Mouse (Mus musculus) megakaryocyte, embryonic 14.5 days (primary cell): ENCODE results near the gene Socs3. TPM values are rescaled to one million over a fixed set of nuclear protein-coding genes. Genes with fewer than 3 reads are reported as not detected.

Experiments
- H3K27me3 ChIP-seq: replicated peaks from 2 replicates; pipeline ENCODE3; 2012; ENCODE audit warnings: inconsistent platforms
- H3K36me3 ChIP-seq: replicated peaks from 2 replicates; pipeline ENCODE3; 2012; ENCODE audit warnings: low read length, inconsistent platforms, mixed read lengths
- H3K4me1 ChIP-seq: 2 replicates; pipeline ENCODE4 v1.6.1; 2012; ENCODE audit warnings: inconsistent platforms
- H3K4me3 ChIP-seq: replicated peaks from 2 replicates; pipeline ENCODE3; 2012; ENCODE audit warnings: moderate library complexity, mild to moderate bottlenecking, inconsistent platforms
- H3K9me3 ChIP-seq: 2 replicates; pipeline ENCODE4 v1.6.1; 2012; ENCODE audit warnings: inconsistent platforms
- FLI1 ChIP-seq: IDR thresholded peaks from 2 replicates; pipeline ENCODE4 v1.6.1; 2012; ENCODE audit warnings: low read length, inconsistent platforms, mixed read lengths
- GATA1 ChIP-seq: IDR thresholded peaks from 3 replicates; pipeline ENCODE4 v1.6.1; 2012; ENCODE audit warnings: mixed read lengths, low read length, inconsistent platforms, borderline replicate concordance
- polyA plus RNA-seq: library from polyadenylated mRNA; stranded (reverse); fragments of >175 nt; gene quantifications from 2 replicates; pipeline ENCODE4 v1.2.3, GENCODE M21; 2012; ENCODE audit warnings: low replicate concordance; ENCODE audit not compliant: insufficient read depth

Gene Socs3
- polyA plus RNA-seq, 1 experiment, result 75.2 TPM

DNA sequence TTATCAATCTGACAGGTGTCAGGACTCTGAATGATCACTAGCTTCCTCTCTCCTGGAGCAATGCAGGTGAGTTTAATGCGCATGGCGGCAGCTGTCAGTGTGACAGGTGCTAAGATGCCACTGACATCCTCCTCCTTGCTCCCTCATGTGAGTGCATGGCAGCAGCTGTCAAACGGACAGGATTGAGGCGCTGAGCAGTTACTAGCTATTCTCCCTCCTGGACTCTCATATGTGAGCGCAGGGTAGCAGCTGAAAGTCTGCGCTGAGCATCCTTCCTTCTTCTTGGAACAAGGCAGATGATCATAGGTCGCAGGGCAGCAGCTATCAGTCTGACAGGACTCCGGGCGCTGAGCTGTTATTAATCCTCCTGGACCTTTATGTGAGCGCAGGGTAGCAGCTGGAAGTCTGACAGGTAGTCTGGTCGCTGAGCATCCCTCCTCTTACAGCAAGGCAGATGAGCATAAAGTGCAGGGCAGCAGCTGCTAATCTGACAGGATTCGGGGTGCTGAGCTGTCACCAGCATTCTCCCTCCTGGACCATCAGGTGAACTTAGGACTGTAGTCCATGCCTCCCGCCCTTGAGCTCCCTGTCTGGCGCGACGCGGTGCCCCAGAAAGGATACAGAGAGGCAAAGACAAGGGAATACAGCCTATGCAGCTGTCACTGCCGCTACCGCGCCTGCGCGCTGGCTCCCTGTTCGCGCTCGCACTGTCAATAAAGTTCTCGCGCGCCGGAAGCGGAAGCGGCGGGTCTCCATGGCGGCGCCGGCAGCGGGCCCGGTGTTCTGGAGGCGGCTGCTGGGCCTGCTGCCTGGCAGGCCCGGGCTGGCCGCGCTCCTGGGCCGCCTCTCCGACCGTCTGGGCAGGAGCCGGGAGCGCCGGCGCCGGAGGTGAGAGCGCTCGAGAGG is 16.5 kb upstream of the Socs3 start, which contains the start of gene Pgs1:
Gene Pgs1 (plus strand): TSS at position 167 of the 906 bp plus-strand sequence.
- H3K27me3 ChIP-seq, result no peaks in the 10 kb centered on the region
- H3K4me3 ChIP-seq, result peak within 1 kb of the TSS; percentile 96
- H3K36me3 ChIP-seq, result no peaks in the 10 kb centered on the region
- H3K4me1 ChIP-seq, result peaks cover 69% of the 10 kb centered on the region
- no peaks in the 10 kb centered on the region for H3K9me3 ChIP-seq
- TF ChIP-seq GATA1 (no peak), FLI1 (peak; percentile 81; the same call in 1 of the 2 replicates)

DNA sequence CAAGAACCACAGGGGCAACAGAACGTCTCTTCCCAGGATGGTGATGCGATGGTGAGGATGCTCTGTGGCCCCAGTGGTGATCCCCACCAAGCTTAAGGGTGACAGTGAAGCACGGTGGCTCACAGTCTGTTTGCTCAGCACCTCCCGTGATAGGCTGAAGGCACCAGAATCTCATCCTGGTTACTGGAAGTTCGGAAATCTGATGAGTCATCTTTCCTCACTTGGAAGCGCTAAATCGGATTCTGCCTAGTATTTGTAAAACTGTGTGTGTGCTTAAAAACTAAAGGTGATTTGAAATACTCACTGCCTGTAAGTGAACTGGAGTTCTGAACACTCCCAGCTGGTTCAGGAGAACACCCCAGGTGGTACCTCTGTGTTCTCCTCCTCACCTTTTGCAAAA is 13.9 kb upstream of the Socs3 start:
- Histone ChIP-seq H3K4me3 (peak overlapping the region; percentile 33), H3K27me3 (no peaks in the 10 kb centered on the region), H3K4me1 (peaks cover 68% of the 10 kb centered on the region), H3K9me3 (no peaks in the 10 kb centered on the region), H3K36me3 (no peaks in the 10 kb centered on the region)
- TF ChIP-seq FLI1, result no peak
- no peak for TF ChIP-seq GATA1

DNA sequence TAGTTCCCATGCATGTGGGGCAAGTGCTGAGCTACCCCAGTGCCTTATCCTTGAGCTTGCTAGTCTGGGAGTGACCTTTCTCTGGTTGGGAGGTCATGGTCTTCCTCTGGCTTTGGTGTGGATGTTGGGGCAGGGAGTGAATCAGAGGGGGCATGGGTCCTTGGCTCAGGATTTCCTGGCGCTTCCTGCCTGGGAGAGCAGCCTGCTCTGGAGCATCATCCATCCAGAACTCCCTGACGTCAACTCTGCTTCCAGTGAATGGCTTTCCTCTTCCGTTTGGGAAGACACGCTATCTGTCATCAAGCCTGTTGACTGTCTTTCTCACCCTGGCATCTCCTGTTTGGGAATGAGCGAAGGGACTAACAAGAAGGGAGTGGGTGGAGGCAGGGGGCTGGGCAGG is 12.6 kb upstream of the Socs3 start:
- H3K4me1 ChIP-seq, result peaks cover 68% of the 10 kb centered on the region
- no peaks in the 10 kb centered on the region for H3K36me3 ChIP-seq
- TF ChIP-seq GATA1 (no peak), FLI1 (no peak)
- H3K9me3 ChIP-seq, result no peaks in the 10 kb centered on the region
- H3K27me3 ChIP-seq, result no peaks in the 10 kb centered on the region
- H3K4me3 ChIP-seq, result no peak overlapping the region

DNA sequence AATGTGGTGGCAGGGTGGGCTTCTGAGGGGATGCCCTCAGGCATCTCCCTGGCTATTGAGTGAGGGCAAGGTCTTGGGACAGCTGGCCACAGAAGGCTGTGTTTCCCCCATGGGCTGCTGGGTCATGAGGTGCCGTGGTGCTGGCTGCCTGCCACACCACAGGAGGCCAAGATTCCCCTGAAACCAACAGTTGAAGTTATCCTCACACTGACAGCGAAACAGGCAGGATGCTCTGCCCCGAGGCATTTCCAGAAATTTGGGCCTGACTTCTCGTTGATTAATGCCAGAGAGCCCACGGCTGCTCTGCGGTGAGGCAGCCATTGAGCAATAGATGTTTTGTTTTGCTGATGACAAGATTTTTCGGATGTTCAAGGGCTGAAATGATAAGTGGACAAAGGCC is 9.5 kb upstream of the Socs3 start:
- H3K27me3 ChIP-seq, result no peaks in the 10 kb centered on the region
- H3K4me1 ChIP-seq, result peaks cover 87% of the 10 kb centered on the region
- TF ChIP-seq FLI1 (no peak), GATA1 (no peak)
- no peaks in the 10 kb centered on the region for H3K36me3 ChIP-seq
- no peak overlapping the region for H3K4me3 ChIP-seq
- no peaks in the 10 kb centered on the region for H3K9me3 ChIP-seq

DNA sequence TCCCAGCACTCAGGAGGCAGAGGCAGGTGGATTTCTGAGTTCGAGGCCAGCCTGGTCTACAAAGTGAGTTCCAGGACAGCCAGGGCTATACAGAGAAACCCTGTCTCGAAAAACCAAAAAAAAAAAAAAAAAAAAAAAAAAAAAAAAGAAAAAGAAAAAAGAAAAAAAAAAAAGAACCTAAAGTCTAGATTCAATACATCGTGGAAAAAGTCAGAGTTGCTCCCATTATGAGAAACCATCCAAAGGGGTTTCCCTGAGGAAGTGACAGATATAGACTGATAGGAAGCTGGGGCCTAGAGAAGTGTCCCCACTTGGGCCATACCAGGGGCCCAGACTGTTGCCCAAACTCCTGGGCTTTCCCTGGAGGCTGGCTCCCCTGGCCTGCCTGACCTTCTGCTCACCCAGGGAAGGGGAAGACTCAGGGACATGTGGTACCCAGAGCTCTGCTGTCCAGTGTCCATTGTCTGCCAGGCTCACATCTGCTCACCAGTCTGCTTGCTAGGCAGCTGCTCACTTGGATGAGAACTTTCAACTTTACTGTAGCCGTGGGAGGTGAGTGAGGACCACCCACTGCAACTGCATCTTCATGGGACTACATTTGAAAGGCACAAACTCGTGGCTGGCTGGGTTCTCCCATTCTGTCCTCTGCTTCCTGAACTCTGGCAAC is 8.0 kb upstream of the Socs3 start:
- no peaks in the 10 kb centered on the region for H3K36me3 ChIP-seq
- H3K27me3 ChIP-seq, result no peaks in the 10 kb centered on the region
- H3K4me1 ChIP-seq, result peaks cover 92% of the 10 kb centered on the region
- TF ChIP-seq GATA1 (no peak), FLI1 (no peak)
- H3K4me3 ChIP-seq, result peak overlapping the region; percentile 1
- H3K9me3 ChIP-seq, result no peaks in the 10 kb centered on the region

DNA sequence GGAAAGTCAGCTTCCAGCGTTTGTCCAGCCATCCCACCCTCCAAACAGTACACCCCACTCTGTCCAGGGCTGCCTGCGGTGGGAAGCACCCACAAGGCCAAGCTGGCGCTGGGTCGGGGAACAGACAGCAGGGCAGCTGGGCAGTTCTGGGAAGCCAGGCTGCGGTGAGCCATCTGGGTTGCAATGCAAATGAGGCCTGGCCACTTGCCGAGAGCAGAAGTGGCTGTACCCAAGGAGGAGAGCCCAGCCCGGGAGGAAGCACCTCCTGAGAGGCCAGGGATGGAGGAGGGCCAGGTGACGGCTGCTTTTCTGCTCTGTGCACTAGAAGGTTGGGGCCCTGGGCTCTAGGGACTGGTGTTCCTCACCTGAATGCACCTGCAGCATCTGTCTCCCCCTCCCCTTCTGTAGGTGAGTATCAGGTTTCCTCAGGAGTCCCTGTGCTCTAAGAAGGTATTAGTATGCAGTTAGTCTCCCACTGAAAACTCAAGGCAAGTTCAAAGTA is 6.3 kb upstream of the Socs3 start:
- Histone ChIP-seq H3K9me3 (no peaks in the 10 kb centered on the region), H3K27me3 (no peaks in the 10 kb centered on the region), H3K4me1 (peaks cover 99% of the 10 kb centered on the region), H3K36me3 (no peaks in the 10 kb centered on the region), H3K4me3 (peak overlapping the region; percentile 81)
- TF ChIP-seq FLI1 (no peak), GATA1 (no peak)

DNA sequence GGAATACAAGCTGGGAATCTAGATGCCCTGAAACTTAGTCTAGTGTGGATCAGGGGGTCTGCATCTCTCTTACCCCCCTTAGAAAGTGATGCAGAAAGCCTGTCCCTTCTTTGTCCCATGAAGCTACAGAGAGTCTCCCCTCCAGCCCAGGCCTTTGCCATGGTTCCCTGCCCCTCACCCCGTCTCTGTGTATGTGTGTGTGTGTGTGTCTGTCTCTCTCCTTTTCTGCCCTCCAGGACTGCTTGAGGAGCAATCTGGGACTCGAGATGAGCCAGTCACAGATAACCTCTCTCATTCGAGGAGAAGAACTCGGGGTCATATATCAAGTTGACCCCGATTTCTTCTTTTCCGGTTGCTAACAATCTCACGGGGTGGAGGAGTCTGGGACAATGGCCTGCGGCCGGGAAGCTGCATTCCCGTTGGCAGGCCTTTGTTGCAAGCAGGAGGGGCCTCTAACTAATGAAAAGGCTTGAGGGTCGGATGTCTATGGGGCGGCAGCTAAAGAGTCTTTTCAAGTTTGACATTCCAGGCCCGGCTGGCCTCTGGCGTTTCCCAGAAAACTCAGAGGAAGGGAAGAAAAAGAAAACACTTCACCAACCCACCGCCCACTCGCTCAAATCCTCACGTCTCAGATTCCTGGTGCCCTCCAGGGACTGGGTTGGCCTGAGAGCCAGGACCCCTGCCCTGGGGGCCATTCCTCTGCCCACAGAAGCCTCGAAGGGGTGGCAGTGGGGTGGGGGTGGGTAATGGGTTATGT is 5.5 kb upstream of the Socs3 start:
- Histone ChIP-seq H3K27me3 (no peaks in the 10 kb centered on the region), H3K36me3 (no peaks in the 10 kb centered on the region), H3K9me3 (no peaks in the 10 kb centered on the region), H3K4me1 (peaks cover 99% of the 10 kb centered on the region), H3K4me3 (peak overlapping the region; percentile 82)
- TF ChIP-seq FLI1 (no peak), GATA1 (no peak)

DNA sequence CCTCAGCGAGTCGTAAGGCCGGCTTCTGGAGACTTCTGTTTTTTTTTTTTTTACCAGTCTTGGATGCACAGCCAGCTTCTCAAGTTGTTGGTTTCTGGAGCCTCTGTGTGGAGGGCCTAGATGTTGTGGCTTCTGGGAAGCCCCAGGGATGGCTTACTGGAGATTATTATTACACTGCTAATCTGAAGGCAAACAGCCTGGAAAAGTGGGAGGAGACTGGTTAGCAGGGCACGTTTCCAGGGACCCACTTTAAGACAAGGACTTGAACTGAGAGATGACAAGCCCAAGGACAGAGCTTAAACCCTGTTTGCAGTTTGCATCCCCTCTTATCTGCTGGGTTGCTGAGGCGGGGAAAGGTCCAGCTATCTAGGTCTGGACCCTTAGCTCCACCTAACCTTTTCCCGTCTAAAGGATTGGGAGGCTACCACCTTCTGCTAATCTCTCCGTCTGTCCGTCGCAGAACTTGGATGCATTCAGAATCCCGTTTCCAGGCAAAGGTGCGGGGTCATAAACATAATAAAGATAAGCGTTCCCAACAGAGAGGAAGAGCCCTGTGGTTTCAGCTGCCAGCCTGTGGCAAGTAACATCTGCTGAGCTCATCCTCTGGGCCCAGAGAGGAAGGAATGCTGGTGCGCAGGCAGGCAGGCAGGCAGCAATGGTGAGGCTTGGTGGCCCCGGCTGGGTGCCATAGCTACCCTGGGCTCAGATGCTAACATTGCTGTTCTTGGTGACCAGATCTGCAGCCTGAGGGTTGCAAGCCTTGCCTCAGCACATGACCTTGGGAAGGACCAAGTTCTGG is 4.7 kb upstream of the Socs3 start:
- Histone ChIP-seq H3K9me3 (no peaks in the 10 kb centered on the region), H3K27me3 (no peaks in the 10 kb centered on the region), H3K4me1 (peaks cover 99% of the 10 kb centered on the region), H3K4me3 (peak overlapping the region; percentile 82), H3K36me3 (no peaks in the 10 kb centered on the region)
- TF ChIP-seq FLI1 (no peak), GATA1 (no peak)

DNA sequence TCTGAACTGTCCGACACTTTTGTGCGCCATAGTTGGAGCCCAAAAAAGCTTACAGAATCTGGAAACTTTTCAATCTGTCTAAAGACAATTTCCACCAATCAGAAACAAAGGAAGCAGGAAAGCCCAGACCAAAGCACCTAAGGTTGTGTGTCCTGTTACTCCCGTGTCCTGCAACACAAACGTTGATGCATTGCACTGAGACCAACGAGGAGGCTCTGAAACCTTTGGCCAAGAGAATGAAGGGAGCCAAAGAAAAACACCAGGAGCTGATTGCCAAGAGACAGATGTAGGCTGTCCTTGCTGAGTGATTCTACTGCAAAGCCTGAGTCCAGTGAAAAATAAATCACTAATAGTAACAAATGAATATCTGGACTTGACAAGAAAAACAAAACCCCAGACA is 3.7 kb upstream of the Socs3 start:
- no peak for TF ChIP-seq FLI1
- no peak for TF ChIP-seq GATA1
- Histone ChIP-seq H3K27me3 (no peaks in the 10 kb centered on the region), H3K36me3 (no peaks in the 10 kb centered on the region), H3K4me3 (no peak overlapping the region), H3K4me1 (peaks cover 91% of the 10 kb centered on the region), H3K9me3 (no peaks in the 10 kb centered on the region)
